ENCODE assay signal across 7 mouse cellular contexts in genomic region chr11:86585598-86585984, GRCm38 (mm10). TPM values are rescaled to one million over a fixed set of nuclear protein-coding genes. Genes with fewer than 3 reads are reported as not detected.
DNase-seq lines count a peak whose midpoint lies in the region; ATAC-seq and TF ChIP-seq lines count a peak whose summit lies in the region.

No protein-coding gene starts in this region.

- H3K9me3 ChIP-seq in kidney, postnatal 0 days (replicated peaks; ENCODE audit: low read length): no peaks in the 10 kb centered on the region
- no peaks in the 10 kb centered on the region for H3K9me3 ChIP-seq in E14TG2a.4 (ENCODE audit: low read length)

- TF ChIP-seq CTCF in kidney, postnatal 0 days (IDR thresholded peaks at IDR 0.05; ENCODE audit: low read depth): no peak
- TF ChIP-seq CTCF in E14TG2a.4 (conservative IDR thresholded peaks at IDR 0.05; ENCODE audit: low read length): no peak
- TF ChIP-seq CTCF in liver, adult 2 months (IDR thresholded peaks at IDR 0.05; ENCODE audit: low read depth, low read length): no peak

- H3K4me3 ChIP-seq in kidney, postnatal 0 days (replicated peaks; ENCODE audit: low read depth, low read length): peak overlapping the region; percentile 36
- peak overlapping the region; percentile 73 for H3K4me3 ChIP-seq in E14TG2a.4 (replicated peaks; ENCODE audit: low read length)
- H3K4me3 ChIP-seq in liver, adult 2 months (ENCODE audit: insufficient read depth, low read depth, low read length): peak overlapping the region; percentile 95

- DNase-seq in kidney, postnatal 0 days (ENCODE audit: low spot score): no peak
- no peak for DNase-seq in kidney, adult 9 months
- peak; percentile 51 for DNase-seq in adipocyte (ENCODE audit: low spot score)
- no peak for DNase-seq in liver, adult 2 months (ENCODE audit: extremely low read depth, low read depth, low spot score)
- no peak for DNase-seq in retina, embryonic 14.5 days (ENCODE audit: low spot score)
- no peak for DNase-seq in cerebellum, postnatal 4 days (ENCODE audit: low spot score in 2 of 2)

- no peaks in the 10 kb centered on the region; the same call in 1 of the 2 replicates for H3K79me2 ChIP-seq in liver, adult 2 months (ENCODE audit: control insufficient read depth, insufficient read depth, low read length)

- 31% methylated on average over 3 of the region's 3 CpGs for WGBS in kidney, postnatal 0 days
- WGBS in liver, adult 2 months: 2% methylated on average over 3 of the region's 3 CpGs

- H3K9ac ChIP-seq in kidney, postnatal 0 days (ENCODE audit: low read depth, low read length): peak overlapping the region; percentile 46
- H3K9ac ChIP-seq in liver, adult 2 months (ENCODE audit: low read depth, low read length): peak overlapping the region; percentile 87

- H3K4me2 ChIP-seq in kidney, postnatal 0 days (ENCODE audit: low read length): peak overlapping the region; percentile 50

- H3K36me3 ChIP-seq in kidney, postnatal 0 days (ENCODE audit: insufficient read depth, low read length): no peaks in the 10 kb centered on the region
- peaks cover 6% of the 10 kb centered on the region; the same call in 1 of the 2 replicates for H3K36me3 ChIP-seq in E14TG2a.4 (ENCODE audit: insufficient read depth, low read length)
- peaks cover 12% of the 10 kb centered on the region for H3K36me3 ChIP-seq in liver, adult 2 months (ENCODE audit: control insufficient read depth, insufficient read depth, low read length)

- ATAC-seq in kidney, postnatal 0 days (replicated peaks; ENCODE audit: low FRiP score, low read depth): no peak

- peak overlapping the region; percentile 70 for H3K27ac ChIP-seq in kidney, postnatal 0 days
- peak overlapping the region; percentile 98 for H3K27ac ChIP-seq in liver, adult 2 months (replicated peaks; ENCODE audit: insufficient read depth, low read depth, low read length)

- TF ChIP-seq POLR2A in liver, adult 2 months (IDR thresholded peaks at IDR 0.05; ENCODE audit: extremely low read depth, insufficient read depth, low read length): 0 out of 2 replicates have a peak, but pooled peaks have one; percentile 19

- no peaks in the 10 kb centered on the region for H3K27me3 ChIP-seq in kidney, postnatal 0 days (ENCODE audit: insufficient read depth, low read length)
- H3K27me3 ChIP-seq in E14TG2a.4 (ENCODE audit: insufficient read depth, low read length): no peaks in the 10 kb centered on the region
- H3K27me3 ChIP-seq in liver, adult 2 months (ENCODE audit: control insufficient read depth, insufficient read depth, low read length): no peaks in the 10 kb centered on the region

- 0 out of 2 replicates have a peak, but pooled peaks cover 5% of the 10 kb centered on the region for H3K4me1 ChIP-seq in kidney, postnatal 0 days (replicated peaks; ENCODE audit: insufficient read depth, low read length)
- peaks cover 67% of the 10 kb centered on the region for H3K4me1 ChIP-seq in E14TG2a.4 (replicated peaks; ENCODE audit: low read depth, low read length)
- H3K4me1 ChIP-seq in liver, adult 2 months (ENCODE audit: control insufficient read depth, insufficient read depth, low read length): peaks cover 15% of the 10 kb centered on the region

RNA-seq across cellular contexts. Expression of gene Tubd1, which starts 40.8 kb away (rescaled TPM):
- 8.4 and 8.5 TPM in 2 replicates for polyA plus RNA-seq in kidney, postnatal 0 days (2015; fragmentation: Nextera tagmentation; extraction: Ambion mirVana)
- total RNA-seq in liver, adult 2 months (2014; rRNA removed): 2.6 and 4.3 TPM in 2 replicates
- 1.7 and 2.0 TPM in 2 replicates for polyA plus RNA-seq in liver, adult 2 months (2012; rRNA removed)

RNA-seq across cellular contexts. Expression of gene Rps6kb1, which starts 41.0 kb away (rescaled TPM):
- 50.8 and 55.8 TPM in 2 replicates for polyA plus RNA-seq in kidney, postnatal 0 days (2015; fragmentation: Nextera tagmentation; extraction: Ambion mirVana)
- total RNA-seq in liver, adult 2 months (2014; rRNA removed): 14.4 TPM in 2 replicates
- polyA plus RNA-seq in liver, adult 2 months (2012; rRNA removed): 6.2 and 6.3 TPM in 2 replicates

Comparison
In these comparisons a context has a peak if more than half of its experiments do, and no peak if none do; other contexts are left out.
1. H3K4me3 ChIP-seq: peak in every context shown above with its lines; median percentile 95 in liver, adult 2 months; 73 in E14TG2a.4; 36 in kidney, postnatal 0 days.